Comparison of ENCODE assay signal across 8 mouse cellular contexts in the genomic region with DNA sequence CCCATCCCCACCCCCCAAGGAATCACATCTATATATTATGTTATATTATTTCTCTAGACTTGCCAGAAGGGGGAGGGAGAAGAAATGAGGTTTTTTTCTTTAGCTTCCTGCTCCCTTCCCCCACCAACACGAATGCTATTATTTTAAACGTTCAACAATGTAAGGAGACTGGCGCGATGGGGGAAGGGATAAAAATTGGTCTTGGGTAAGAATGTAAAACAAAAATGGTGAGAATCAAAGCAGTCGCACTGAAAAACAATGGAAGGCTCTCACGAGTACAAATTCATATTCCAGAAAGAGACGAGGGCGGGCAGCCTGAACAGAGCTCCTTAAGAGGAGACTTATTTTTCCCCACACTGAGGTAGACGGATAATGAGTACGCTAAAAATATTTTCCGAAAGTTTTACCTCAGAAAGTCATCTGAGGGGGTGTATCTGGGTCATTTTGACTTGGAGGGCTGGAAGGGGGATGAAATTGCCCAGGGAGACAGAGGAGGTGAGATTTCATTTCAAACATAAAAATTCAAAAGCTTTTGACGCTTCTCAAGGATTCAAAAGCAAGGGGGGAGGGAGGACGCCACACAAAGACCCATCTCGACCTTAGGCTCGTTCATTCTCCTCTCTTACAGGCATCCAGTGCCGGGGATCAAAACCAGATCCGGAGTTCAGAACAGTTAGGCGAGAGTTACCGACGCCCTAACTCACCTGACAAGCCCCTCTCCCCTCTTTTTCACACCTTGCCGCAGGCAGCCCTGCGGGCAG. TPM values are rescaled to one million over a fixed set of nuclear protein-coding genes. Genes with fewer than 3 reads are reported as not detected.
DNase-seq lines count a peak whose midpoint lies in the region; ATAC-seq and TF ChIP-seq lines count a peak whose summit lies in the region.

No protein-coding gene starts in this region.

- under 1% methylated on average over 22 of the region's 22 CpGs for WGBS in lung, adult 2 months
- under 1% methylated on average over 22 of the region's 22 CpGs for WGBS in embryonic facial prominence, embryonic 14.5 days
- under 1% methylated on average over 22 of the region's 22 CpGs for WGBS in hindbrain, embryonic 15.5 days
- under 1% methylated on average over 22 of the region's 22 CpGs for WGBS in liver, embryonic 14.5 days (ENCODE audit: insufficient replicate concordance)
- whole genome bisulfite sequencing in neural tube, embryonic 15.5 days: under 1% methylated on average over 22 of the region's 22 CpGs

- no peaks in the 10 kb centered on the region for H3K9me3 ChIP-seq in embryonic facial prominence, embryonic 14.5 days (ENCODE audit: control insufficient read depth, low read length)
- no peaks in the 10 kb centered on the region for H3K9me3 ChIP-seq in hindbrain, embryonic 15.5 days
- H3K9me3 ChIP-seq in liver, embryonic 14.5 days (ENCODE audit: control insufficient read depth, low read length): no peaks in the 10 kb centered on the region
- H3K9me3 ChIP-seq in neural tube, embryonic 15.5 days (replicated peaks): no peaks in the 10 kb centered on the region

- H3K4me1 ChIP-seq in lung, adult 2 months (ENCODE audit: control insufficient read depth, insufficient read depth, low read length): peaks cover 21% of the 10 kb centered on the region
- peaks cover 36% of the 10 kb centered on the region for H3K4me1 ChIP-seq in embryonic facial prominence, embryonic 14.5 days (ENCODE audit: control insufficient read depth, insufficient read depth, low read length)
- peaks cover 57% of the 10 kb centered on the region for H3K4me1 ChIP-seq in hindbrain, embryonic 15.5 days (replicated peaks)
- peaks cover 31 to 34% of the 10 kb centered on the region in 2 experiments for H3K4me1 ChIP-seq in liver, embryonic 14.5 days (replicated peaks; ENCODE audit: control insufficient read depth in 2 of 2, insufficient read depth in 2 of 2, low read length in 1 of 2)
- peaks cover 63% of the 10 kb centered on the region for H3K4me1 ChIP-seq in neural tube, embryonic 15.5 days

- peak overlapping the region; percentile 100 for H3K9ac ChIP-seq in embryonic facial prominence, embryonic 14.5 days (ENCODE audit: low read depth, low read length)
- H3K9ac ChIP-seq in hindbrain, embryonic 15.5 days: peak overlapping the region; percentile 99
- H3K9ac ChIP-seq in liver, embryonic 14.5 days (replicated peaks): peak overlapping the region; percentile 39
- peak overlapping the region; percentile 99 for H3K9ac ChIP-seq in neural tube, embryonic 15.5 days (replicated peaks)

- no peak for TF ChIP-seq POLR2A in lung, adult 2 months (IDR thresholded peaks at IDR 0.05; ENCODE audit: borderline replicate concordance, extremely low read depth, low read depth, low read length)

- peaks cover 22% of the 10 kb centered on the region for H3K36me3 ChIP-seq in embryonic facial prominence, embryonic 14.5 days (ENCODE audit: control insufficient read depth, insufficient read depth, low read length)
- H3K36me3 ChIP-seq in hindbrain, embryonic 15.5 days: peaks cover 16% of the 10 kb centered on the region
- H3K36me3 ChIP-seq in liver, embryonic 14.5 days (replicated peaks; ENCODE audit: control insufficient read depth, insufficient read depth, low read depth): no peaks in the 10 kb centered on the region
- peaks cover 17% of the 10 kb centered on the region for H3K36me3 ChIP-seq in neural tube, embryonic 15.5 days

- ATAC-seq in embryonic facial prominence, embryonic 14.5 days (ENCODE audit: low read depth): peak; percentile 2; the same call in 1 of the 2 replicates
- ATAC-seq in hindbrain, embryonic 15.5 days (ENCODE audit: low FRiP score, low read depth): no peak
- ATAC-seq in liver, embryonic 14.5 days (ENCODE audit: insufficient read depth): no peak
- no peak for ATAC-seq in neural tube, embryonic 15.5 days (ENCODE audit: low FRiP score)
- ATAC-seq in erythroid progenitor cell, adult 5-6 weeks (replicated peaks; ENCODE audit: low FRiP score, poor library complexity, severe bottlenecking): no peak

- H3K4me3 ChIP-seq in lung, adult 2 months (replicated peaks; ENCODE audit: extremely low read depth, low read depth, low read length): peak overlapping the region; percentile 48
- peak overlapping the region; percentile 95 for H3K4me3 ChIP-seq in embryonic facial prominence, embryonic 14.5 days (ENCODE audit: low read depth, low read length)
- H3K4me3 ChIP-seq in hindbrain, embryonic 15.5 days: peak overlapping the region; percentile 91
- peak overlapping the region; percentile 27 to 77 for H3K4me3 ChIP-seq in liver, embryonic 14.5 days (ENCODE audit: insufficient read depth in 1 of 2, low read depth in 2 of 2, low read length in 2 of 2)
- peak overlapping the region; percentile 72 for H3K4me3 ChIP-seq in neural tube, embryonic 15.5 days (replicated peaks)

- H3K4me2 ChIP-seq in embryonic facial prominence, embryonic 14.5 days (ENCODE audit: low read depth, low read length): peak overlapping the region; percentile 73
- H3K4me2 ChIP-seq in hindbrain, embryonic 15.5 days: peak overlapping the region; percentile 88
- peak overlapping the region; percentile 89 for H3K4me2 ChIP-seq in liver, embryonic 14.5 days (ENCODE audit: low read depth)
- peak overlapping the region; percentile 91 for H3K4me2 ChIP-seq in neural tube, embryonic 15.5 days

- TF ChIP-seq EP300 in liver, embryonic 14.5 days (IDR thresholded peaks at IDR 0.05; ENCODE audit: low read depth): no peak

- H3K27me3 ChIP-seq in embryonic facial prominence, embryonic 14.5 days (replicated peaks; ENCODE audit: control insufficient read depth, insufficient read depth, low read length): no peaks in the 10 kb centered on the region
- H3K27me3 ChIP-seq in hindbrain, embryonic 15.5 days: no peaks in the 10 kb centered on the region
- H3K27me3 ChIP-seq in liver, embryonic 14.5 days (ENCODE audit: control insufficient read depth, insufficient read depth, low read length): peaks cover 35% of the 10 kb centered on the region
- no peaks in the 10 kb centered on the region for H3K27me3 ChIP-seq in neural tube, embryonic 15.5 days (replicated peaks)

- H3K27ac ChIP-seq in embryonic facial prominence, embryonic 14.5 days (replicated peaks; ENCODE audit: low read depth, low read length): peak overlapping the region; percentile 100
- H3K27ac ChIP-seq in hindbrain, embryonic 15.5 days (replicated peaks): peak overlapping the region; percentile 100
- peak overlapping the region; percentile 8 for H3K27ac ChIP-seq in liver, embryonic 14.5 days
- H3K27ac ChIP-seq in neural tube, embryonic 15.5 days (replicated peaks): peak overlapping the region; percentile 98

- peak; percentile 58 for DNase-seq in lung, adult 2 months
- no peak for DNase-seq in lung, postnatal 25 days (ENCODE audit: low spot score)
- peak; percentile 64 for DNase-seq in MN1 (ENCODE audit: low spot score)
- peak; percentile 38 for DNase-seq in embryonic facial prominence, embryonic 14.5 days (ENCODE audit: low spot score)
- no peak for DNase-seq in liver, embryonic 14.5 days (ENCODE audit: low read depth in 3 of 3, low spot score in 3 of 3)

- no peak for TF ChIP-seq CTCF in lung, adult 2 months (IDR thresholded peaks at IDR 0.05; ENCODE audit: insufficient read depth, low read length)
- TF ChIP-seq CTCF in liver, embryonic 14.5 days (IDR thresholded peaks at IDR 0.05; ENCODE audit: low read depth): no peak

RNA-seq across cellular contexts. Expression of gene Chd3, which starts 2.2 kb away (rescaled TPM):
- polyA plus RNA-seq in lung, adult 2 months (2012; rRNA removed): 120 and 135 TPM in 2 replicates
- polyA plus RNA-seq in embryonic facial prominence, embryonic 14.5 days (2014; fragmentation: Nextera tagmentation; extraction: Ambion mirVana): 68.9 and 73.3 TPM in 2 replicates
- polyA plus RNA-seq in hindbrain, embryonic 15.5 days (2015; fragmentation: Nextera tagmentation; extraction: Ambion mirVana): 83.5 and 83.7 TPM in 2 replicates
- 13.7 and 14.3 TPM in 2 replicates for polyA plus RNA-seq in liver, embryonic 14.5 days (2012; rRNA removed)
- 1.9 and 2.4 TPM in 2 replicates for polyA plus RNA-seq in liver, embryonic 14.5 days (2014; fragmentation: Nextera tagmentation; extraction: Ambion mirVana)
- 70.6 and 76.1 TPM in 2 replicates for polyA plus RNA-seq in neural tube, embryonic 15.5 days (2015; fragmentation: Nextera tagmentation; extraction: Ambion mirVana)
- 21.0 and 33.2 TPM in 2 replicates for total RNA-seq in erythroid progenitor cell, adult 5-6 weeks (2015; ENCODE audit: low replicate concordance)
- 18.9 and 19.5 TPM in 2 replicates for total RNA-seq in erythroid progenitor cell, adult 5-6 weeks (2017; ENCODE audit: low replicate concordance)

RNA-seq across cellular contexts. Expression of gene Rnf227, which starts 26.8 kb away (rescaled TPM):
- polyA plus RNA-seq in lung, adult 2 months (2012; rRNA removed): 1.0 and 4.3 TPM in 2 replicates
- polyA plus RNA-seq in embryonic facial prominence, embryonic 14.5 days (2014; fragmentation: Nextera tagmentation; extraction: Ambion mirVana): 15.6 and 17.1 TPM in 2 replicates
- polyA plus RNA-seq in hindbrain, embryonic 15.5 days (2015; fragmentation: Nextera tagmentation; extraction: Ambion mirVana): 221 and 228 TPM in 2 replicates
- 0.30 and 0.74 TPM in 2 replicates for polyA plus RNA-seq in liver, embryonic 14.5 days (2012; rRNA removed)
- polyA plus RNA-seq in liver, embryonic 14.5 days (2014; fragmentation: Nextera tagmentation; extraction: Ambion mirVana): 0.59 and 0.66 TPM in 2 replicates
- 213 and 250 TPM in 2 replicates for polyA plus RNA-seq in neural tube, embryonic 15.5 days (2015; fragmentation: Nextera tagmentation; extraction: Ambion mirVana)
- 1.7 and 8.3 TPM in 2 replicates for total RNA-seq in erythroid progenitor cell, adult 5-6 weeks (2015; ENCODE audit: low replicate concordance)
- 3.9 and 6.5 TPM in 2 replicates for total RNA-seq in erythroid progenitor cell, adult 5-6 weeks (2017; ENCODE audit: low replicate concordance)

RNA-seq across cellular contexts. Expression of gene Naa38, which starts 28.3 kb away (rescaled TPM):
- 129 and 141 TPM in 2 replicates for polyA plus RNA-seq in lung, adult 2 months (2012; rRNA removed)
- 160 and 177 TPM in 2 replicates for polyA plus RNA-seq in embryonic facial prominence, embryonic 14.5 days (2014; fragmentation: Nextera tagmentation; extraction: Ambion mirVana)
- polyA plus RNA-seq in hindbrain, embryonic 15.5 days (2015; fragmentation: Nextera tagmentation; extraction: Ambion mirVana): 109 and 121 TPM in 2 replicates
- 70.9 and 76.9 TPM in 2 replicates for polyA plus RNA-seq in liver, embryonic 14.5 days (2012; rRNA removed)
- 120 and 127 TPM in 2 replicates for polyA plus RNA-seq in liver, embryonic 14.5 days (2014; fragmentation: Nextera tagmentation; extraction: Ambion mirVana)
- 130 and 132 TPM in 2 replicates for polyA plus RNA-seq in neural tube, embryonic 15.5 days (2015; fragmentation: Nextera tagmentation; extraction: Ambion mirVana)
- 26.8 and 31.7 TPM in 2 replicates for total RNA-seq in erythroid progenitor cell, adult 5-6 weeks (2015; ENCODE audit: low replicate concordance)
- total RNA-seq in erythroid progenitor cell, adult 5-6 weeks (2017; ENCODE audit: low replicate concordance): 21.6 and 21.9 TPM in 2 replicates

RNA-seq across cellular contexts. Expression of gene Cyb5d1, which starts 28.4 kb away (rescaled TPM):
- polyA plus RNA-seq in lung, adult 2 months (2012; rRNA removed): 21.9 and 24.7 TPM in 2 replicates
- 23.8 and 24.2 TPM in 2 replicates for polyA plus RNA-seq in embryonic facial prominence, embryonic 14.5 days (2014; fragmentation: Nextera tagmentation; extraction: Ambion mirVana)
- polyA plus RNA-seq in hindbrain, embryonic 15.5 days (2015; fragmentation: Nextera tagmentation; extraction: Ambion mirVana): 30.6 and 33.5 TPM in 2 replicates
- polyA plus RNA-seq in liver, embryonic 14.5 days (2012; rRNA removed): 4.8 and 8.3 TPM in 2 replicates
- polyA plus RNA-seq in liver, embryonic 14.5 days (2014; fragmentation: Nextera tagmentation; extraction: Ambion mirVana): 6.2 and 7.3 TPM in 2 replicates
- 29.7 and 31.5 TPM in 2 replicates for polyA plus RNA-seq in neural tube, embryonic 15.5 days (2015; fragmentation: Nextera tagmentation; extraction: Ambion mirVana)
- total RNA-seq in erythroid progenitor cell, adult 5-6 weeks (2015; ENCODE audit: low replicate concordance): 8.3 and 11.7 TPM in 2 replicates
- total RNA-seq in erythroid progenitor cell, adult 5-6 weeks (2017; ENCODE audit: low replicate concordance): 25.7 and 32.5 TPM in 2 replicates

RNA-seq across cellular contexts. Expression of gene Tmem88, which starts 31.0 kb away (rescaled TPM):
- 37.8 and 63.1 TPM in 2 replicates for polyA plus RNA-seq in lung, adult 2 months (2012; rRNA removed)
- polyA plus RNA-seq in embryonic facial prominence, embryonic 14.5 days (2014; fragmentation: Nextera tagmentation; extraction: Ambion mirVana): 19.2 and 21.0 TPM in 2 replicates
- polyA plus RNA-seq in hindbrain, embryonic 15.5 days (2015; fragmentation: Nextera tagmentation; extraction: Ambion mirVana): 6.8 and 7.2 TPM in 2 replicates
- 3.7 and 5.3 TPM in 2 replicates for polyA plus RNA-seq in liver, embryonic 14.5 days (2012; rRNA removed)
- polyA plus RNA-seq in liver, embryonic 14.5 days (2014; fragmentation: Nextera tagmentation; extraction: Ambion mirVana): 4.6 TPM in 2 replicates
- 6.2 and 9.1 TPM in 2 replicates for polyA plus RNA-seq in neural tube, embryonic 15.5 days (2015; fragmentation: Nextera tagmentation; extraction: Ambion mirVana)
- not detected in 2 replicates for total RNA-seq in erythroid progenitor cell, adult 5-6 weeks (2015; ENCODE audit: low replicate concordance)
- total RNA-seq in erythroid progenitor cell, adult 5-6 weeks (2017; ENCODE audit: low replicate concordance): not detected in 2 replicates

Comparison
In these comparisons a context has a peak if more than half of its experiments do, and no peak if none do; other contexts are left out.
1. DNase-seq: peak in lung, adult 2 months (single experiment), MN1 (single experiment) and embryonic facial prominence, embryonic 14.5 days (single experiment); none in lung, postnatal 25 days (single experiment) and liver, embryonic 14.5 days (0 of 3).
2. H3K27ac ChIP-seq: peak in every context shown above with its lines; median percentile 100 in embryonic facial prominence, embryonic 14.5 days; 100 in hindbrain, embryonic 15.5 days; 98 in neural tube, embryonic 15.5 days; 8 in liver, embryonic 14.5 days.
3. H3K9ac ChIP-seq: peak in every context shown above with its lines; median percentile 100 in embryonic facial prominence, embryonic 14.5 days; 99 in hindbrain, embryonic 15.5 days; 99 in neural tube, embryonic 15.5 days; 39 in liver, embryonic 14.5 days.
4. RNA of gene Rnf227, which starts 26.8 kb away (polyA plus RNA-seq): 213 to 250 TPM in neural tube, embryonic 15.5 days and 221 to 228 TPM in hindbrain, embryonic 15.5 days; 15.6 to 17.1 TPM in embryonic facial prominence, embryonic 14.5 days, 1.0 to 4.3 TPM in lung, adult 2 months and 0.30 to 0.74 TPM in liver, embryonic 14.5 days; every median in the first group is over 10 times any median in the second.
5. Peak in every context shown above with its lines, with median percentiles within 50 percentile points of each other: H3K4me3 ChIP-seq and H3K4me2 ChIP-seq.